Mouse (Mus musculus): ENCODE results near the gene Apoa2. TPM values are rescaled to one million over a fixed set of nuclear protein-coding genes. Genes with fewer than 3 reads are reported as not detected.
A peak's percentile ranks its signal among the peaks of the same experiment; 100 is the strongest.

Apoa2 gene
- polyA plus RNA-seq (2015; fragmentation: Nextera tagmentation; extraction: Ambion mirVana): 11.1 and 12.9 TPM in 2 replicates

DNA sequence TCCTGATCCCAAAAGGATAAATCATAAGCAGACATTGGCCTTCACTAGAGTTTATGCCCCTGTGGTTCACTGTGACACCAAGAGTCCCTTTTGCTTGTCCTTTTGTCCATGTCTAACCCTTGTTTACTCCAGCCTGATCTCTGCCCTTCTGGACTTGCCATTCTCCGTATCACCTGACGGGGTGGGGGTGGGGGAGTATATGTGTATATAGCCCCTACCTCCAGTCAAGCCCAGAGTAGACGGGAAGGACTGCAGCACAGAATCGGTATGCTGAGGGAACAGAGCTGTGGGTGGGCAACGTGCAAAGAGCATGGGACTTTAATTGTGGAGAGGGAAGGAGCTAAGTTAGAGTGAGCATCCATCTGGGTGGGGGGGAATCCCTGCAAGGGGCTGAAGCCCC is at the start of gene Apoa2:
TSS of gene Apoa2 (plus strand) at position 198 of the 400 bp plus-strand sequence.
- Histone ChIP-seq H3K9me3 (replicated peaks) (no peaks in the 10 kb centered on the region), H3K27me3 (replicated peaks) (no peaks in the 10 kb centered on the region)
- 84% methylated on average over 5 of the region's 5 CpGs for WGBS

DNA sequence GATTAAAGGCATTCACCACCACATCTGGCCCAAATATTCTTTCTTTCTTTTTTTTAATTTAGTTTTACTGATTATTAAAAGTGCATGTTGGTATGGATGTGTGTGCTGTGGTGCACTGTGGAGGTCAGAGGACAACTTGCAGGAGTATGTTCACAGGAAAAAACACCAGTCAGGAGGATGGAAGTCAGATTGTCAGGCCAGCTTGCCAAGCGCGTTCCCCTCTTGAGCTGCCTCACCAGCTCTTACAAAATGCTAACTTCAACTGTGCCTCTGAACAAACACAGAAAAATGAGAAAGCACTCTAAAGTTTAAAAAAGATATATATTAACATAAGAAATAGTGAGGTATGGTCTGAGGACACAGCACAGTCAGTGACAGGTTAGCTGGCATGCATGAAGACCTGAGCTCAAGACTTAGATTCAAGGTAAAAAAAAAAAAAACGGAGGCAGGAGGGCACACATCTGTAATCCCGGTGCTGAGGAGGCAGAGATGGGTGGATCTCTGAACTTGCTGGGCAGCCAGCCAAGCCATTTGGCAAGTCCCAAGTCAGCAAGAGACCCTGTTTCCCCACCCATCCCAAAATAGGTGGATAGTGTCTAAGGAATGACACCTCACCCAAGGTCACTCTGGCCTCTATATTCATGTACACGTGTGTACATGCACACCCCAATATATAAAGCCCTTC is 45.2 kb upstream of the Apoa2 start:
- Histone ChIP-seq H3K36me3 (no peaks in the 10 kb centered on the region), H3K27ac (replicated peaks) (no peak overlapping the region), H3K4me3 (replicated peaks) (no peak overlapping the region), H3K4me2 (no peak overlapping the region), H3K27me3 (replicated peaks) (0 out of 2 replicates have a peak, but pooled peaks cover 4% of the 10 kb centered on the region), H3K4me1 (no peaks in the 10 kb centered on the region), H3K9me3 (replicated peaks) (no peaks in the 10 kb centered on the region), H3K9ac (replicated peaks) (no peak overlapping the region)
- no peak for ATAC-seq (ENCODE audit: low FRiP score)
- WGBS: 76% methylated on average over 5 of the region's 5 CpGs

More for the DNA sequence above, at the start of gene Apoa2:
- no peak for ATAC-seq (ENCODE audit: low FRiP score)
- Histone ChIP-seq H3K4me3 (replicated peaks) (no peak within 1 kb of the TSS), H3K36me3 (peaks cover 3% of the 10 kb centered on the region), H3K4me2 (no peak within 1 kb of the TSS), H3K4me1 (peaks cover 18% of the 10 kb centered on the region), H3K27ac (replicated peaks) (no peak within 1 kb of the TSS), H3K9ac (replicated peaks) (no peak within 1 kb of the TSS)

DNA sequence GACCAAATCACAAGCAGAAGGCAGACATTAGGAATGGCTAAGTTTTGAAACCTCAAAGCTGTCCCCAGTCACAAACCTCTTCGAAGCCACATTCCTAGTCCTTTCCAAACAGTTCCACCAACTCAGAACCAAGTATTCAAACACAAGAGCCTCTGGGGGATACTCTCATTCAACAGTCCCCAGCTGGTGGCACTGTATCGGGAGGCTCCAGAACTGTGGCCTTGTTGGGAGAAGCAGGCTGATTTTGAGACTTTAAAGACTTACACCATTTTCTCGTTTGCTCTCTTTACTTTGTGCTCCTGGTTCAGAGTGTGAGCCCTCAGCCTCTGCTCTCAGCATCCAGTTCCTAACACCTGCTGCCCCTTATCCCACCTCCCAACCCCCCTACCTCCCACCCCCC is 41.8 kb upstream of the Apoa2 start:
- no peaks in the 10 kb centered on the region for H3K9me3 ChIP-seq (replicated peaks)
- H3K27ac ChIP-seq (replicated peaks): no peak overlapping the region
- peaks cover 12% of the 10 kb centered on the region for H3K4me1 ChIP-seq
- 87% methylated on average over 3 of the region's 3 CpGs for WGBS
- H3K9ac ChIP-seq (replicated peaks): no peak overlapping the region
- no peaks in the 10 kb centered on the region for H3K36me3 ChIP-seq
- no peak for ATAC-seq (ENCODE audit: low FRiP score)
- no peak overlapping the region for H3K4me2 ChIP-seq
- no peaks in the 10 kb centered on the region for H3K27me3 ChIP-seq (replicated peaks)
- H3K4me3 ChIP-seq (replicated peaks): no peak overlapping the region

DNA sequence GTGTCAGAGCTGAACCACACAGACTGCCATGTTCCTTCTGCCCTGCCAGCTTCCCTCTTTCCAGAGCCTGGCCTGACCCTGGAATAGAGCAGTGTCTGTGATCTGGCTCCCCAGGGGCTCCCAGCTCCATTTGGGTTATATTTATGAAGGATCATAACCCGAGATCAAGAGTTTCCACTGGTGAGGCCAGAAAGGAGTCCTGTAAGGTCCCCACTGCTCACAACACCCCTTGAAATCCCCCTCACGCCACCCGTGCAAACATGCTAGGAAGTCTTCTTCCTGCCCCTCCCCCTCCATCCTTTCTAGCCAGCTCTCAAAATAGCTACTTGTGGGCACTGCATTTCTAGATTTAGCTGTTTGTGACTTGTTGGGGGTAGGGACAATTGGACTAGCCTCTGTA is 41.2 kb upstream of the Apoa2 start:
- Histone ChIP-seq H3K9ac (replicated peaks) (no peak overlapping the region), H3K27me3 (replicated peaks) (no peaks in the 10 kb centered on the region), H3K4me2 (no peak overlapping the region), H3K9me3 (replicated peaks) (no peaks in the 10 kb centered on the region), H3K36me3 (no peaks in the 10 kb centered on the region), H3K4me1 (peaks cover 18% of the 10 kb centered on the region), H3K27ac (replicated peaks) (no peak overlapping the region), H3K4me3 (replicated peaks) (no peak overlapping the region)
- no peak for ATAC-seq (ENCODE audit: low FRiP score)
- 72% methylated on average over 3 of the region's 3 CpGs for WGBS

DNA sequence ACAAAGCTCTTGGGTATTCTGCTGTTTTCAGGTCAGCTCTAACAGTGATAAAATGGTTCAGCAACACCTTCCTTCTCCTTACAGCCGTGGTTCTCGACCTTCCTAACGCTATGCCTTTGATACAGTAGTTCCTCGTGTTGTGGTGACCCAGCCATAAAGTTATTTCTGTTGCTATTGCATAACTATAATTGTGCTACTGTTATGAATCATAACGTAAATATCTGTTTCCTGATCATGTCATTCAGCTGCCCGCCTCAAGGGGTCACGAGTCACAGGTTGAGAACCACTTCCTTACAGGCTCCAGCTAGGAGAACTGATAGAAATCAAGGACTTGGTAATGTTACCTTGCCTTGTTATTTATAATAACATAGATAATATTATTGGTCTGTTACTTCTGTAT is 40.5 kb upstream of the Apoa2 start:
- no peak overlapping the region for H3K27ac ChIP-seq (replicated peaks)
- H3K9me3 ChIP-seq (replicated peaks): no peaks in the 10 kb centered on the region
- H3K9ac ChIP-seq (replicated peaks): no peak overlapping the region
- H3K27me3 ChIP-seq (replicated peaks): no peaks in the 10 kb centered on the region
- no peaks in the 10 kb centered on the region for H3K36me3 ChIP-seq
- ATAC-seq (ENCODE audit: low FRiP score): no peak
- peaks cover 25% of the 10 kb centered on the region for H3K4me1 ChIP-seq
- WGBS: 83% methylated on average over 7 of the region's 7 CpGs
- H3K4me2 ChIP-seq: no peak overlapping the region
- H3K4me3 ChIP-seq (replicated peaks): no peak overlapping the region

DNA sequence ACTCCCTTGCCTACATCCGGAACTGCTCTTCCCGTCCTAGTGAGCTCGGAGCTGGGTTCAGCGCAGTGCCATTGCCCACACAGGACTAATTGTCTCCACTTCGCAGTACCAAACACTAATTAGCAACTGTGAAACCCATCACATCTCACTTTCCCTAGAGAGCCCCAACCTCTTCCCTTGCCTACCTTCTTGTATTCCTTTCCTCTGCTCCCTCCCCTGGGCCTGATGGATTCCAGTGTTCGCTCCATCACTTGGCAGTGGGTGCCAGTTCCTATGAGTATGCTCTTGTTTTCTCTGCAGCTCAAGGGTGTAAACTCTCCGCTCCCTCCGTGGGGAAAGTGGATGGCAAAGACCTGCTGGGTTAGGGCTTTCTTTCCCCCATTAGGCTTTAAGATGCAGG is 39.2 kb upstream of the Apoa2 start:
- Histone ChIP-seq H3K4me3 (replicated peaks) (no peak overlapping the region), H3K9ac (replicated peaks) (no peak overlapping the region), H3K27ac (replicated peaks) (no peak overlapping the region; the same call in 1 of the 2 replicates), H3K27me3 (replicated peaks) (no peaks in the 10 kb centered on the region), H3K4me2 (peak overlapping the region; percentile 1; the same call in 1 of the 2 replicates), H3K4me1 (peaks cover 30% of the 10 kb centered on the region), H3K36me3 (no peaks in the 10 kb centered on the region), H3K9me3 (replicated peaks) (no peaks in the 10 kb centered on the region)
- 50% methylated on average over 8 of the region's 8 CpGs for WGBS
- ATAC-seq (ENCODE audit: low FRiP score): peak; percentile 62

DNA sequence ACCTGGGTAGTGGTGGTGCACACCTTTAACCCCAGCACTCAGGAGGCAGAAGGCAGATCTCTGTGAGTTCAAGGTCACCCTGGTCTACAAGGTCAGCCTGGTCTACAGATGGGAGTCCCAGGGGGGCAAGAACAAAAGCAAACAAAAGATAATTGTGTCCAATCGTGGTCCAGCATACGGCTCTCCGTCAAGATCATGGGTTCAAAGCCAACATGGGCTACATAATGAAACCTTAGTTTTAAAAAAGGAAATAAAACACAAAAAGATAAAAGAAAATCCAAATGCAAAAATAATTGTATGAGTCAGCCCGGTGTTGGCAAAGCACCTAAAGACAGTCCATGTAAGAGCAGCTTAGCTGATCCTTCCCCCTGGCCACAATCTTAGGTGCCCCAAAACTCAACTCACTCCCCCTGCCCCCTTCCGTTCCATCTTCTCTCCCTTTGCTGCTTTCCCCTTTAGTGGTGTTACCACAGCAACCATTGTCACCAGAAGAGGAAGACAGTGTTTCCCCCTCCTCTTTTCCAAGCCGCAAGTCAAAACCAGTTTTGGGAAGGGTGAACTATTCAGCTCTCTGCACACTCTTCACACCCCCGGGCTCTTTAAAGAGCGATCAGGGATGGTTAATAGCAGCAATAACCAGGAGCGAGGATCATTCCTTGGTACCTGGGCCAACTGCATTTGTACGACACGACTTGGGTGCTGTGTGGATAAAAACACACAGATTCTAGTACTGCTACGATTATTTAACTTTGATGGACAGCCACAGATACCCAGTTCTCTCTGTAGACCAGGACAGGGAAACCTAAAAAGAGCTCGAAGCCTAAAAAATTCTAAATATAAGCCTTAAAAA is 36.8 kb upstream of the Apoa2 start:
- Histone ChIP-seq H3K9me3 (replicated peaks) (no peaks in the 10 kb centered on the region), H3K4me3 (replicated peaks) (no peak overlapping the region), H3K27ac (replicated peaks) (no peak overlapping the region), H3K27me3 (replicated peaks) (no peaks in the 10 kb centered on the region), H3K4me1 (peaks cover 39% of the 10 kb centered on the region), H3K9ac (replicated peaks) (no peak overlapping the region), H3K36me3 (no peaks in the 10 kb centered on the region), H3K4me2 (peak overlapping the region; percentile 9; the same call in 1 of the 2 replicates)
- WGBS: 24% methylated on average over 13 of the region's 13 CpGs
- no peak for ATAC-seq (ENCODE audit: low FRiP score)

DNA sequence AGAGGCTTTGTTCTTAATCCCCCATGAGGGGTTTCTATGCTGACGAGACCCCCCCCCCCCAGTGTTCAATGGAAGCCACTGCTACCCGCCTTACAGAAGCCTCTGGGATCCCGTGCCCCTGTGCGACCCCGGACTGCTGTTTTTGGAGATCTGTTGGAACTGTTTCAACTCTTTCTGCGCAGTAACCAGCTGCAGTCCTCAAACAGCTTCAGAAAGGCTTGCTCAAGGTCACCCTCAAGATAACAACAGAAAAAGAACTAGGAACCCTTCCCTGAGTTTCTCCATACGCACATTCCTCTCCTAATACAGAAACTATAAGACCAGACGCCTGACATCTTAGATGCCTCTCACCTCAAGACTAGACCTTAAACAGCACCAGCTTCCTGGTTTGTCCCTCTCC is 35.8 kb upstream of the Apoa2 start:
- no peak overlapping the region for H3K9ac ChIP-seq (replicated peaks)
- no peak overlapping the region for H3K27ac ChIP-seq (replicated peaks)
- WGBS: 16% methylated on average over 8 of the region's 8 CpGs
- H3K36me3 ChIP-seq: no peaks in the 10 kb centered on the region
- ATAC-seq (ENCODE audit: low FRiP score): no peak
- no peaks in the 10 kb centered on the region for H3K9me3 ChIP-seq (replicated peaks)
- peaks cover 2% of the 10 kb centered on the region for H3K27me3 ChIP-seq (replicated peaks)
- H3K4me3 ChIP-seq (replicated peaks): no peak overlapping the region
- H3K4me1 ChIP-seq: peaks cover 49% of the 10 kb centered on the region
- peak overlapping the region; percentile 9; the same call in 1 of the 2 replicates for H3K4me2 ChIP-seq

DNA sequence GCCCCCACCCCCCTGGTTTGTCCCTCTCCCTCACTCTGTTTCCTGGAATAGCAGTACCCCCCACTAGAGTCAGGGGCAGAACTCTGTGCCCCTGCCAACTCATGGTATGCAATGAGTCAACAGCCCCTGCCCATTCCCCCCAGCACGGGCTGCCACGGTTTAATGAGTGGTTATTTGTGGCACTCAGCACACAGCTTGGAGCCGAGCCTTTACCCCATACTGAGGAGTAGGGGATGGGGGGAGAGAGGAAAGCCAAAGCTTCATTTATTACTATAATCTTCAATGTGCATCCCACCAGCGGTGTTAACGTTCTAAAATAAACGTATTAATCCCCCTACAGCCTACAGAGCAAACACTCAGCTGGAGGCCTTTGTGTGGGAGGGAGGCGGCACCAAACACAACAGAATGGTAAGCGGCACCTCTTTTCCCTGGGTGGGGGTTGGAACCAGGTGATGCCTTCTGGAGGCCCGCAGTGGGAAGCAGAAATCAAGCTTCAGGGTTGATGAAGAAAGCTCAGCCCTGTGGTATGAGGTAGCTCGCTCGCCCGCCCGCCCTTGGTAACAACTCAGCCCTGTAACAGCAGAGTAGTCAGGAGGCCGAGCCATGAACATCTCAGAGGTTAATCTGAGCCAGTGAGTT is 35.3 kb upstream of the Apoa2 start:
- 30% methylated on average over 14 of the region's 14 CpGs for WGBS
- no peaks in the 10 kb centered on the region for H3K9me3 ChIP-seq (replicated peaks)
- no peak overlapping the region for H3K9ac ChIP-seq (replicated peaks)
- no peaks in the 10 kb centered on the region for H3K36me3 ChIP-seq
- ATAC-seq (ENCODE audit: low FRiP score): peak; percentile 28; the same call in 1 of the 2 replicates
- H3K4me3 ChIP-seq (replicated peaks): no peak overlapping the region
- H3K4me2 ChIP-seq: peak overlapping the region; percentile 9; the same call in 1 of the 2 replicates
- peaks cover 54% of the 10 kb centered on the region for H3K4me1 ChIP-seq
- peaks cover 8% of the 10 kb centered on the region for H3K27me3 ChIP-seq (replicated peaks)
- H3K27ac ChIP-seq (replicated peaks): no peak overlapping the region

DNA sequence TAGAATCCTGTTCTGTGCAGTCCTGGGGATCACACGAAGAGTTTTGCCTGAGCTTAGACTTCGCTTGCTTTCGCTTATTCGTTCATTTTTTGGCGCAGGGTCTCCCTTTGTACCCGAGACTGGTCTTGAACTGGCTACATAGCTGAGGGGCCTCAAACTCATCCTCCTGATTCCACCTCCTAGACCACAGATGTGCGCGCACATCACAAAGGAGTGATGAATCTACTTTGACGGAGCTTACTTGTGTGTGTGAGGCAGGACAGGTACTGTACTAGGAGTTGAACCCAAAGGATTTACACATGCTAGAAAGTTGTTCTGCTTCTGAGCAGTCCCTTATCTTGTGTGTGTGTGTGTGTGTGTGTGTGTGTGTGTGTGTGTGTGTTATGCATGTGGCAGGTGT is 34.0 kb upstream of the Apoa2 start:
- Histone ChIP-seq H3K27me3 (replicated peaks) (peaks cover 19% of the 10 kb centered on the region), H3K4me2 (no peak overlapping the region), H3K36me3 (no peaks in the 10 kb centered on the region), H3K27ac (replicated peaks) (no peak overlapping the region), H3K4me3 (replicated peaks) (no peak overlapping the region), H3K9ac (replicated peaks) (no peak overlapping the region), H3K4me1 (peaks cover 58% of the 10 kb centered on the region), H3K9me3 (replicated peaks) (no peaks in the 10 kb centered on the region)
- no peak for ATAC-seq (ENCODE audit: low FRiP score)
- 97% methylated on average over 9 of the region's 9 CpGs for WGBS

DNA sequence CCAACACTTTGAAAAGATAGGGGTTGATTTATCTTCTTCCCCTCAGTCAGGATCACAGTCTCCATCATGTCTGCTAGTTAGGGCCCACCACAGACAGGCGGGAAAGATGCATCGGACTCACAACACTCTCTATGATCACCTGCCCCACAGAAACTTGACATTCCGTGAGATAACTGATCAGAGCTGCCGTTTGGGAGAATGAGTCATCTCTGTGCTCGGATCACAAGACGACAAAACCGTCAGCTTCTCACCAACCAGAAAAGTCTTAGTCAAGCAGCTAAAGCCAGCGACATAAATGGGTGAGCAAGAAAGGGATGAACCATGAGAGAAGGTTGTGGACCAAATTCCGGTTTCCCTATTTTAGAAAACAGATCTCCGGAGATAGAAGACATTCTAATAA is 32.6 kb upstream of the Apoa2 start:
- H3K9me3 ChIP-seq (replicated peaks): no peaks in the 10 kb centered on the region
- H3K27me3 ChIP-seq (replicated peaks): peaks cover 28% of the 10 kb centered on the region
- H3K4me1 ChIP-seq: peaks cover 58% of the 10 kb centered on the region
- no peak overlapping the region for H3K4me3 ChIP-seq (replicated peaks)
- H3K4me2 ChIP-seq: peak overlapping the region; percentile 99
- WGBS: 50% methylated on average over 10 of the region's 10 CpGs
- no peak for ATAC-seq (ENCODE audit: low FRiP score)
- 0 out of 2 replicates have a peak overlapping the region, but pooled peaks have one; percentile 23 for H3K27ac ChIP-seq (replicated peaks)
- no peaks in the 10 kb centered on the region for H3K36me3 ChIP-seq
- H3K9ac ChIP-seq (replicated peaks): no peak overlapping the region

All from neural tube, embryonic 15.5 days (tissue).